Mouse (Mus musculus) neutrophil, adult 83 days (primary cell): Measurements from ENCODE around the gene Ism2. TPM values are rescaled to one million over a fixed set of nuclear protein-coding genes. Genes with fewer than 3 reads are reported as not detected.

ENCODE experiments used
- total RNA-seq, 2 experiments: library from RNA; stranded (reverse); gene quantifications; one replicate each; pipeline ENCODE4 v1.2.4; 2023

Gene Ism2
- total RNA-seq, result not detected

GRCm38 (mm10) chr12:87299657-87300440 lies at the start of gene Ism2:
Ism2 (minus strand) TSS chr12:87299705.

GRCm38 (mm10) chr12:87266108-87266826 lies 33.2 kb downstream of the Ism2 start, which contains the start of the genes Vipas39 and Ahsa1:
Vipas39 (minus strand) TSS chr12:87266256.
Ahsa1 (plus strand) TSS chr12:87266479.

GRCm38 (mm10) chr12:87238632-87239031 lies 60.9 kb downstream of the Ism2 start, which contains the start of gene Noxred1:
Noxred1 (minus strand) TSS chr12:87238732.

Other genes with a start within 250 kb of the Ism2 start
- gene Ngb, start 197.2 kb downstream of the Ism2 start, total RNA-seq, result not detected
- gene Gstz1, start 152.5 kb downstream of the Ism2 start, total RNA-seq, result 10 to 100 TPM; 10.7 to 10.8 TPM
- gene Pomt2, start 151.7 kb downstream of the Ism2 start, total RNA-seq, result 1 to 10 TPM; 2.9 to 3.0 TPM
- under 1 TPM; 0.28 to 0.51 TPM for gene Samd15, start 100.0 kb downstream of the Ism2 start, total RNA-seq
- 1 to 10 TPM; 9.5 to 9.9 TPM for gene Tmed8, start 99.3 kb downstream of the Ism2 start, total RNA-seq
- 1 to 10 TPM; 1.7 to 2.0 TPM for gene Noxred1, start 61.0 kb downstream of the Ism2 start, total RNA-seq
- 10 to 100 TPM; 28.3 to 30.0 TPM for gene Vipas39, start 33.4 kb downstream of the Ism2 start, total RNA-seq
- gene Ahsa1, start 33.2 kb downstream of the Ism2 start, total RNA-seq, result 10 to 100 TPM; 75.1 to 81.8 TPM
- gene Sptlc2, start 88.7 kb upstream of the Ism2 start, total RNA-seq, result 100 to 1,000 TPM; 116 to 137 TPM
- gene Slirp, start 144.2 kb upstream of the Ism2 start, total RNA-seq, result 10 to 100 TPM; 40.2 to 44.3 TPM
- gene Alkbh1, start 144.3 kb upstream of the Ism2 start, total RNA-seq, result 10 to 100 TPM; 18.2 to 19.0 TPM
- gene Snw1, start 172.6 kb upstream of the Ism2 start, total RNA-seq, result 10 to 100 TPM; 43.7 to 46.2 TPM
- gene Gm5788, start 195.0 kb upstream of the Ism2 start, total RNA-seq, result not detected
- gene Gm8300, start 214.6 kb upstream of the Ism2 start, total RNA-seq, result not detected